Mouse (Mus musculus) CH12.LX (cell line): ENCODE data around the gene Celf5.

Experiments
- ETS1 ChIP-seq: conservative IDR thresholded peaks from 2 replicates; pipeline ENCODE4 v1.6.1; 2012; ENCODE audit warnings: low read depth, mild to moderate bottlenecking, inconsistent platforms, low read length, improper control_type of control experiment, moderate library complexity
- JUN ChIP-seq: IDR thresholded peaks from 2 replicates; pipeline ENCODE4 v1.6.1; 2011; ENCODE audit warnings: low read depth, mild to moderate bottlenecking, low read length, improper control_type of control experiment, moderate library complexity; ENCODE audit not compliant: insufficient read depth
- POLR2A ChIP-seq: IDR thresholded peaks from 2 replicates; pipeline ENCODE4 v1.6.1; 2011; ENCODE audit warnings: low read depth, mild to moderate bottlenecking, improper control_type of control experiment, low read length
- ZC3H11A ChIP-seq: IDR thresholded peaks from 2 replicates; pipeline ENCODE4 v1.6.1; 2012; ENCODE audit warnings: low read depth, mild to moderate bottlenecking, inconsistent platforms, low read length, improper control_type of control experiment

DNA sequence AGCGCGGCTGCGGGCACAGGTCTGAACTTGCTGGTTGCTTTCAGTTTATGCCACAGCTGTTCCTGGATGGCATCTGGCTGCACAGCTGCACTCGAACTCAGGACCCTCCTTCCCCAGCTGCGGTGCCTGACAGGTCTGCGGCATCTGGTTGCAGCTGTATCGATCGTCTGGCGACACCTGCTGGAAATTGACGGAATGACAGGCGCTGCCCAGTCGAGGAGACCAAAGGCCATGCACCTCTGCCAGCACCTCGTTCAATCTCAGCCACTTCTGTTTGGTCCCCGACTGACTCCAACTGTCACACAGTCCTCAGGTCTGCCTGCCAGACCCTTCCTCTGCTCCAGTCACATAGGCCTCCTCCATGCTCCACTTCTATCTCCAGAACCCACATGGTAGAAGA is 44.3 kb upstream of the Celf5 start:
- TF ChIP-seq ZC3H11A (peak; percentile 75), JUN (no peak), ETS1 (no peak), POLR2A (no peak)
